Mouse (Mus musculus): ENCODE measurements around the gene Tas2r138.

DNA sequence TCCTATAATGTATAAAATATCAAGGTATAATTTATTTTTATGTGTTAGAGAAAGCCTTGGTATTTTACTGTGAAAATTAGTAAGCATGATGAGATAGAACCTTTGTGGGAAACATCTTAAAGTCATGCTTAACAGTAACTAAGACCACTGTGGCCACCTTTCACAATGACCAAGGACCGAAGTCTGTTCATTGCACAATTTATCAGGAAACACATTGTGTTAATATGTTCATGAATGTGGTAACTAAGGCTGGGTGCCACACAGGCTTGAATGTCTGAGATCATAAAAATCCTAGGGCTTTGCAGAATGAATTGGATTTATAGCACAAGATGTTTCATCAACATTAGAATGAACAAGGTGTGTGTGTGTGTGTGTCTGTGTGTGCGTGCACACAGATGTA is 24.8 kb downstream of the Tas2r138 start:
- TF ChIP-seq CTCF (IDR thresholded peaks at IDR 0.05; ENCODE audit: low read depth) (no peak), EP300 (IDR thresholded peaks at IDR 0.05; ENCODE audit: low read depth) (no peak)
